Mouse (Mus musculus): Measurements from ENCODE around the gene Gpr1. TPM values are rescaled to one million over a fixed set of nuclear protein-coding genes. Genes with fewer than 3 reads are reported as not detected.

The Gpr1 gene
- 0.28 and 0.39 TPM in 2 replicates for polyA plus RNA-seq (2012; rRNA removed)

DNA sequence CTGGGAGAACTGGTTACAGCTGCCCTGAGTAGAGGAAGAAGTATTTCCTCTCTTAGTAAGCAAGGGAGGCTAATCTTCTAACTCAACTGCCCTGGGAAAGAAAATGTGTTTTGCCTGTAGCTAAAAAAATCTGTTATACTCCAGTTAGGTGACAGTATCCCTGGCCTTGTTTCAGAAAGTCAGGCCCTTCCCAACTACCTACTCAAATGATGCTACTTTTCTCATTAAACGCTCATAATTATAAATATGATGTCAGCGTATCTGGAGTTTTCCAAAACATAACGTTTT lies at the start of gene Gpr1:
Gpr1 (minus strand) TSS at position 273 of the 288 bp plus-strand sequence.

GRCm38 (mm10) chr1:63176604-63177421 lies 37.5 kb downstream of the Gpr1 start, which contains the start of the genes Eef1b2 and Ndufs1:
Gene Eef1b2 (plus strand): TSS chr1:63176825.
Gene Ndufs1 (minus strand): TSS chr1:63176833.

Other genes starting within 250 kb of the Gpr1 start
- gene Ino80d, start 99.9 kb downstream of the Gpr1 start, polyA plus RNA-seq (2012; rRNA removed), result 9.9 and 10.0 TPM in 2 replicates
- 682 and 743 TPM in 2 replicates for gene Eef1b2, start 37.7 kb downstream of the Gpr1 start, polyA plus RNA-seq (2012; rRNA removed)
- gene Ndufs1, start 37.7 kb downstream of the Gpr1 start, polyA plus RNA-seq (2012; rRNA removed), result 96.1 and 99.5 TPM in 2 replicates
- gene Zdbf2, start 58.7 kb upstream of the Gpr1 start, polyA plus RNA-seq (2012; rRNA removed), result 11.4 TPM in 2 replicates
- 21.5 and 24.6 TPM in 2 replicates for gene Adam23, start 231.3 kb upstream of the Gpr1 start, polyA plus RNA-seq (2012; rRNA removed)

All from central nervous system, embryonic 14 days (tissue).